Mouse (Mus musculus): ENCODE results near the gene Helq. TPM values are rescaled to one million over a fixed set of nuclear protein-coding genes. Genes with fewer than 3 reads are reported as not detected.

Helq gene
- polyA plus RNA-seq, 1 experiment = 12.8 TPM

Other genes with a start within 250 kb of the Helq start
- gene Plac8, start 226.4 kb downstream of the Helq start, polyA plus RNA-seq (2012; rRNA removed) = 117 and 123 TPM in 2 replicates
- 80.3 and 96.3 TPM in 2 replicates for gene Coq2, start 123.5 kb downstream of the Helq start, polyA plus RNA-seq (2012; rRNA removed)
- 9.8 and 10.6 TPM in 2 replicates for gene Hpse, start 78.9 kb downstream of the Helq start, polyA plus RNA-seq (2012; rRNA removed)
- 46.5 and 47.4 TPM in 2 replicates for gene Mrps18c, start within 50 bp of the Helq start, polyA plus RNA-seq (2012; rRNA removed)
- gene Abraxas1, start 22.4 kb upstream of the Helq start, polyA plus RNA-seq (2012; rRNA removed) = 15.9 and 17.9 TPM in 2 replicates
- 7.2 and 8.9 TPM in 2 replicates for gene Gpat3, start 47.1 kb upstream of the Helq start, polyA plus RNA-seq (2012; rRNA removed)

Data from urinary bladder, adult 2 months (tissue).